Mouse (Mus musculus) cerebellum, postnatal 4 days (tissue): ENCODE data around the gene Aspg.
A peak's percentile ranks its signal among the peaks of the same experiment; 100 is the strongest.

Experiments
- DNase-seq, 2 experiments: peaks; one replicate each; pipeline ENCODE4 v3.0.0; 2022; ENCODE audit warnings: low spot score in 2 of 2, mixed read lengths in 1 of 2

Aspg gene

DNA sequence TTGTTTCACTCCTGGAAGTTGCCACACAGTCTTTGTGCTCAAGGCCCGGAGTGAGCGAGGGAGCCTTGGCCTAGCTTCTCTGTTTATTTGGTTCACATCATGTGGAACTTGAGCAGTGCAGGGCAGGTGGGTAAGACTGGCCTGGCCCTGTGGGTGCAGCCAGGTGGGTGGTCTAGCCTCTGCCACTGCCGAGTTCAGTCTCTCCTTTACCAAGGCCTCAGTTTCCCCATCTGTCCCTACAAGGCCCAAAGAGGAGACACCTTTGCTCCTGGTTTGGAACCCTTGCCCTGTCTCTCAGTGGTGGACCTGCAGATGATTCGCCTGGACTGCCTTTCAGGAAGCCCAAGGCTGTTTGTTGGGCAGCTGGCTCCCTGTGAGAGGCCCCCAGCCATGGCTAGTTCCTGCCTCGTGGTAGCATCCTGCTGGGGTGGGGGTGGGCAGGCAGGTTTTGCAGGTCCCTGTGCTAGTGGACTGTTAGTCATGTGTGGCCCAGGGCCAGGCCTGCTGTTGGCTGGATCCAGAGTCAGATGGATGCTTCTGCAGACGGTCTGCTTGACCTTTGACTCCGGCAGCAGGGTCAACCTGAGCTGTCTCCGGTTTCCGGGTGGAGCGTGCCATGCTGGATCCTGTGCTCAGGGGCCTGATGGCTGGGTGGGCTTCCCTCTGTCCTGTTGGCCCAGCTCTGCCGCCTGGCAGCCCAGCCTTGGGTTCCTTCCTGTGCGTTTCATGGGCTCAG, 44.9 kb downstream of the Aspg start:
- DNase-seq: no peak

DNA sequence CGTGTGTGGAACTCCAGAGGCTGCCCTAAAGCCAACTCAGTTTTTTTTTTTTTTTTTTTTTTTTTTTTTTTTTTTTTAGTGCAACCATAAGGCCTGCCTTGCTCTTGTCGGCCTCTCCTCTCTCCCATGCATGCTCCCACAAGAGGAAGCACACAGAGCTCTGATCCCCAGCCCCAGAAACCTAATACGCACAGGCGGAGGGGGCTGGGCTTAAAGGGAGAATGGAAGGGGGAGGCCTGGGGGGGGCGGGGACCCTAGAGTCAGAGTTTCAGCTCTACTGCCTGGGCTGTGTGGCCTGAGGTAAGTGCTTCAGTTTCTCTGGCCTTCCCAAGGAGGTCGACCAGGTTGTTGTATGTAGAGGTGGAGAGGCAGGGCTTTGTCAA, 45.5 kb downstream of the Aspg start:
- no peak for DNase-seq

DNA sequence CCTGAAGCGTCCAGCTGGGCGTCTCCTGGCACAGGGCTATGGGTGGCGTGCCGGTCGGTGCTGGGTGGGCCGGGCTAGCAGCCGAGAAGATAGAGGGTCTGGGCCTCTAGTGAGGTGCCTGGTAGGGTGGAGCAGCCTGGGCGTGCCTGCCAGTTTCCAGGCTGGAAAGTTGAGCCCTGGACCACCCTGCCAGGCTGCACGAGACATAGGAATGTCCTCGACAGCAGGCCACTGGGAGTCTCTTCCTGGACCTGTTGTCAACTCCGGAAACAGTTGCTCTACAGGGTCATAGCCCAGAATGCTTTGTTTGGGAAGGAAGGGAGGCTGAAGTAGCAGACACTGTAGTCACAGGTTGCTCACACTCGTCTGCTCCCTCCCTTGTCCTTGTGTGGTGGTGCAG, 47.1 kb downstream of the Aspg start:
- no peak for DNase-seq

DNA sequence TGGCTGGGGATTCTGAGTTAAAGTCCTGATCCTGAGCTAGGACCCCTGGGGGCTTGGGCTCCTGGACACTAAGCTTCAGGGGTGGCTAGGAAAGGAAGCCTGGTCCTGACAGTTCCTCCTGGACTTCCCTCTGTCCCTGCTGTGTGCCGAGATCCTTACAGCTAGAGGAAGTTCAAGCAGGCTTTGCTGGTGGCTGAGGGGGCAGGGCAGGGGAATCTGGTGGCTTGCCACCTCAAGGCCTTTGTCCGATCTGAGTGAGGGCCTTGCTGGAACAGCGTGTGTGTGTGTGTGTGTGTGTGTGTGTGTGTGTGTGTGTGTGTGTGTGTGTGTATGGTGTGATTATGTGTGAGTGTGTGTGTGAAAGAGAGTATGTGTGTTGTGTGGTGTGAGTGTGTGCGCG, 48.0 kb downstream of the Aspg start:
- DNase-seq: no peak

DNA sequence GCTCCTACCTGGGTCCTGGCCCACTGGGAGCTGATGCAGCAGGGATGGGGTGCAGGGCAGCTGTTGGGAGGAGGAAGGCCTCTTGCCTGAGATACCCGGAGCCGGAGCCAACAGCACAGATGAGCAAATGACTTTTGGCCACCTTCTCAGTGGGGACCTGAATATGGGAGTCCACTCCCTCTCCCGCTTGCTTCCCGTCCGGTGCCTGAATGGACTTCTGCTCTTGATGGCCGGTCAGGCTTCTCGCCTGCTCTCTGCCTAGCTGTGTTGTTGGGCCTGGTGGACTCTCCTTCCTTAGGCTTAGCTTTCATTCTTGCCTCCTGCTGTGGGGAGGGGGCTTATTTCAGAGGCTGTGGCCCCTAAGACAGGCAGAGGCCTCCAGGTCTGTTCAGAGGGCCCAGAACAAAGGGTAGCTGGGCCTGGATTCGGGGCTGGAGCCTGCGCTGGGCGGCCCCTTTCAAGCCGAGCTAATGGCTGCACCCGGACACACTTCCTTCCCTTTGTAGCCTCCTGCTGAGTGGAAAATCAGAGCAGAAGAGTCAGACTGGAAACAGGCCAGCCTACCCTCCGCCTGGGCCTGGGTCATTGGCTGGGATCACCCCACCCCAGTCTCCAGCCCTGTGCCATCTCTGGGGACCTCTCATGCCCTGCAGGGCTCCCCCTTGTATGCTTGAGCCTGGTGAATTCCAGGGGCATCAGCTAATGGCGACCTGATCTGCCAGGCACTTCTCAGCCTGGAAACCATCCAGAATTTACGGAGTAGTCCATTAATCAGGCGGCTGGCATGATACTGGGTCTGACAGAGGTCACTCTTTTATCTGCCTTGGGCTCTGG, 49.0 kb downstream of the Aspg start:
- DNase-seq: peak in 1 of 2 experiments; percentile 36

DNA sequence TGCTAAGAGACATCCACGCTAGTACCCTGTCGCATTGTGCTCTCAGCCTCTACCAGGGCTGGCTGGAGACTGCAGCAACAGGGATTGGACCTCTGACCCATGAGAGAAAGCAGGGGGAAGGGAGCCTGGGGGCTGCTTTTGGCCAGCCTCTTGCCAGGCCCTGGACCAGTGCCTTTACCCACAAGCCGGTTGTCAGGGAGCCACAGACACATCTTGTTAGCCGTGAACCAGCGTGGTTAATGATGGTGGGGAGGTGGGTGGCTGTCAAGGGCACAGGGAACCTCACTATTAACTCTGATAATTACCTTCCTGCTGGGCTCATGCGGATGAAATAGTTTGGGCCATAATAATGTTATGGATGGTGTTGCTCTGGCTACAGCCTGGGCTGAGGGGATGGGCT, 50.3 kb downstream of the Aspg start:
- DNase-seq: no peak

DNA sequence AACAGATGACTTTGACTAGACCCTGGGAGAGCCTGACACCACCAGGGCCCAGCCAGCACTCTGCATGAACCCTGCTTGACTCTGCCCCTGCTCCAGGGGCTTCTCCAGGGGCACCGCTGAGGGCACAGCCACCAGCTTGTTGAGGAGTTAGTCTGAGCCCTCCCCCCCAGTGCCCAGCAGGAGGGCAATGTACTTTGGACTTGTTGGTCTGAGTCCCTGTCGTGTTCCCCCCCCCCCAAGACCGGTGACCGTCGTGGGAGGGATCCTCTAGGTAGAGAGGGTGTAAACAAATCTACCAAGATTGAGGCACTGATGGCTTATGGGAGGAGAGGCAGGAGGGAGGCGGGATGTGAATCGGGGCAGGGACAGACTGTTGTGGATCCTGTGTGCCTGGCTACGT, 51.8 kb downstream of the Aspg start:
- no peak for DNase-seq

DNA sequence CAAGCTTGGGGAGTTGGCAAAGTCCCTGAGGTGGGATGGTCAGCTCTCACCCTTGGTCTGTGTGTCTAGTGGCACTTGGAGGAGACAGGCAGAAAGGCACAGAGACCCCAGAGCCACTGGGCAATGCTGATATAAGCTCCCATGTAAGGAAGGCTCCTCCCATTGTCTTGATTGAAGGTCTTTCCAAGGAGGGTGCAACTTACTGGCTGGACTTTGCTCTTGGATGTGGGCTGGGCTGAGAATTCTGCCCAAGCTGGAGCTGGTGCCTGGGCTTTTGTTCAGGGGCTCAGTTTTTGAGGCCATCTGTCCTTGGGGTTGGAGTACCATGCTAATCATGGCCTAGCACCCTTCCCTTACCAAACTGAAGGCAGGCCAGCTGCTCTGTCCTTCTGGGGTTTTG, 52.3 kb downstream of the Aspg start:
- no peak for DNase-seq

DNA sequence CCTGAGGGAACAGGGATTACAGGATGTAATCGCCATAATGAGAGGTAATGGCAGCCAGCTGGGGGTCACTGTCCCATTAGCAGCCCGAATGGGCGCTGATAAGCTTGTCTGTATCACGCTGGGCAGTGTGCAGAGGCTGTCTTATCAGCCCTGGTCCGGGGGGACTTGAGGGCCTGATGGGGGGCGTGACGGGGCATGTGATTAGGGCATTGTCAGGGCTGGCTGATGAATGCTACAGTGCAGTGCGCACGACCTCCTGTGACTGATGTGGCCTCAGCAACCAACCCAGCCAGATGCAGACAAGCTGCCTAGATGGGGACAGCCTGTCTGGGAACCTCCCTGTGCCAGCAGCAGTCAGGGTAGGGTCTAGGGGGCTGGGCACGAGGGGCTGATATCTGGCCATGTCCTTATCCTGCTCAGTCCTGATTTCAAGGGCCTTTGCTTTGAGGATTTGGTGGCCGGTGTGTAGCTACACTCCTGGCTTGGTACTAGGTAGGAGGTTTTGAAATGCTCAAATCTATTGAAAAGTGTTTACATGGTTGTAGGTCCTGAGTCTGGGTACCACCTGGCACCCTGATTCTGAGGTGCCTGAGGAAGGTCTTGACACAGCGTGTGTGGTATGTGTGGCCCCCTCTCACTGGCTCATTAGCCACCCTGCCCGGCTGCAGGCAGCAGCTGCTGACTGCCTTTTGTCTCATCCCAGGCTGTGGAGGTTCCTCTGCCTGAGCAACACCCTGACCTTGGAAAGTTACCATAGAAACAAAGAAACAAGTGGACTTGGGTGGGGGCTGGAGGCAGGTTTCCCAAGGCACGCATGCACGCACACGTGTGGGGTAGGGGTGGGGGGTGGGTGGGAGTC, 57.7 kb downstream of the Aspg start:
- no peak for DNase-seq

DNA sequence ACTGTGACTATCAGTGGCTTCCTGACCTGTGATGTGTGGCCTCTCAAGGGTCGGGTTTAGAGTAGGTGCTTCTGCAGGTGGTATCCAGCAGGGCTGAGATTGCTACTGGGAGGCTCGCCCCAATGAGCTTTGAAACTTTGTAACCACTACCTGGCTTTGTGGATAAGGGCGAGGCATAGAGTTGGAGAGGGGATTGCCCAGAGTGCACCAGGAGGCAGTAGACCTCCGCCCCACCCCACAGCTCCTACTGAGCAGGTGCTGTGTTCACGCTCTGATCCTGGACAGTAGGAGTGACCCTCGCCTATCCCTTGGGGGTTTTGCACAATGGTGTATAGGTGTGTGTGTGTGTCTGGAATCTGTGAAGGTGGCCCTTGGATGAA, 58.4 kb downstream of the Aspg start:
- no peak for DNase-seq

DNA sequence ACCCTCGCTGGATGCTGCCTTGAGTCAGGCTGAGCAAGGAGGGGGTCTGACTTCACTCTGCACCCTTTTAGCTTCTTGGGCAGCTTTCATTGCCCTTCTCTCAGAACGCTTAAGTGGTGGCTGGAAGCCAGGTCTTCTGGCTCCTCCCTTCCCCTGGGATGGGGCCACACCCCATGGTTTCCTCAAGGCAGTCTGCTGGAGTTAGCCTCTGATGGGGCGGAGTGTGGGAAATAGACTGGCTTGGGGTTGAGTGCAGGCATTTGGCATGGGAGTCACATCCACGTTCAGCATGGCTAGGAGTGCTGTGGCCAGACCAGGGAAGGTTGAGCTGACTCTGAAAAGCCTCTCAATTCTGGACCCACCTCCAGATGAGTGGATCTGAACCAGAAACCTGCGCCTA, 62.8 kb downstream of the Aspg start:
- no peak for DNase-seq

DNA sequence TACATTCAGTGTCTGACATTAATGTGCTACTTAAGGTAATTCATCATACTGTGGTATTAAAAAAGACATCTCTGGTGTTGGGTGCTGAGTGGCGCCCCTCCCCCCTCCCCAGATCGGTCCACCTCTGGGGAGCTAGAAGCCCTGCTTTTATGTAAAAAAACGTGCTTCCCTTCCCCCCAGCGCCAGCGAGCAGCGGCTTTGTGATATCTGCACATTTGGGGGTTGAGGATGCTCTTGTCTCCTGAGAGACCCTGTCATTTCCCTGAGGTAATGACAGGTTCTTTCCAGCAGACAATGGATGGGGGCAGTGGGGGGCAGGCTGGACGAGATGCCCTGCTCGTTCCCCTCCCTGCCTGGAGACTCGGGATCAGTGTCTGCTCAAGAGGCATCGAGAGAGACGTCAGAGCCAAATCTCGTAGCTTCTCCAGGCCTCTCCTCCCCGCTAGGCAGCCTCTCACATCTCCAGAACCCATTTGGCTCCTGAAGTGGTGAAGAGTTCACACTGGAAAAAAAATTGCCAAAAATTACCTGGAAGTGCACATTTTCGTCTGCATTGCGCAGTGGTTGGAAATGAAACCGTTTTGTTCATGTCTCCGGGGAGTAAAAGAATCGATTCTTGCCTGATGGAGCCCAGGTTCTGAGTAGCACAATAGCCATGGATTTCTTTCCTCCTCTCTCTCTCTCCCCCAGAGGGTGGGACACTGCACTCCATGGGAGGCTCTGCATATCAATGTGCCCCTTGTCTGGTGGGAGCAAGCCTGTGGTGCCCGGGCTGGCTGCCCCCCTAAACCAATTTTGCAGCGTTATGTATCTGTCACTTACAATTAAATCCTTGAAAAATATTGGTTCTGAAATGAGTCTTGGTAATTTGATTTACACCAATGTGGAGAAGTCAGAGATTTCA, 64.4 kb downstream of the Aspg start:
- DNase-seq: no peak

DNA sequence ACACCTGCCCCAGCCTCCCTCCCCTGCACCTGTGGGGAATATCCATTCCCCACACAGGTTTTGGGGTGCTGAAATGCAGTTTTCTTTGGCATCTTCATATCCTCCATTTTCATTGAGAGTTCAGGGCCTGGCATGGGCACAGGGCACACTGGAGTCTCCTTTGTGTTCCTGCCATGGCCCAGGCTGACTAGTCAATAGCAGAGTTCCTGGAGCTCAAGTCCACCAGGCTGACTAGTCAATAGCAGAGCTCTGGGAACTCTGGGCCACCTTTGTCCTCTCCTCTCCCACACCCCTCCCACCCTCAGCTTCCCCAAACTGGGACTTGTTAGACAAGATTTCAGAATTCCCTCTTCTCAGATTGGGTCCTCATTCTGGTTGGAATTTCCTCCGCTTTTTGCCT, 65.2 kb downstream of the Aspg start:
- no peak for DNase-seq

DNA sequence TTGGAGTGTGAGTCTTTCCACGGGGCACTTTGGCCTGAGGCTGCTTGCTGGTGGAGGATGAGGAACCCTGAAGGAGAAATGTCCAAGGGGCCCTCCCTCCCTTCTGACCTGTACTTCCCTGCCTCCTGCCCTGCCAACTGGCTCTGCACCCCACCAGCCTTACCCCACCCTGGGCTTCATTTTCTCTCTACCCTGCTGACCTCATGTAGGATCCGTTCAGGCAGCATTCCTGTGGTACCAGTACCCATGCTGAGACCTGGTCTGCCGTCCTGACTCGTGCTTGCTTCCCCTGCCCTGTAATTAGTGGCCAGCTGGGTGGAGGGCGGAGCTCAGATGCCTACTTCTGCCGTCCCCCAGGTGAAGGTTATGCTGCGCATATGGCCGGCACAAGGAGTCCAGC, 65.7 kb downstream of the Aspg start:
- DNase-seq: no peak
